Mouse (Mus musculus) liver, embryonic 14.5 days (tissue): Measurements from ENCODE around the gene Zyx. TPM values are rescaled to one million over a fixed set of nuclear protein-coding genes. Genes with fewer than 3 reads are reported as not detected.

Experiments used
- ATAC-seq: fragments of 200-750 bp; cut with Nextera tagmentation; 2 replicates; pipeline ENCODE4 v1.8.0; 2017; ENCODE audit warnings: moderate number of reproducible peaks, mild to moderate bottlenecking, moderate library complexity; ENCODE audit not compliant: insufficient read depth
- DNase-seq, 3 experiments: peaks; one replicate each; pipeline ENCODE4 v3.0.0-alpha.2; 2012 to 2013; ENCODE audit warnings: low read depth in 3 of 3, low spot score in 3 of 3
- H3K27ac ChIP-seq: fragments of 300-500 bp; sonication (generic); 2 replicates; pipeline ENCODE4 v1.5.1; 2014; ENCODE audit warnings: moderate library complexity, mild to moderate bottlenecking, control low read depth, inconsistent platforms
- H3K27me3 ChIP-seq: fragments of 300-500 bp; sonication (generic); 2 replicates; pipeline ENCODE4 v1.6.1; 2014; ENCODE audit warnings: mild to moderate bottlenecking, low read length, moderate library complexity; ENCODE audit not compliant: control insufficient read depth, insufficient read depth
- H3K36me3 ChIP-seq: fragments of 300-500 bp; sonication (generic); replicated peaks from 2 replicates; pipeline ENCODE4 v1.6.1; 2014; ENCODE audit warnings: low read depth; ENCODE audit not compliant: control insufficient read depth, insufficient read depth
- H3K4me1 ChIP-seq, 2 experiments: fragments of 200-500 bp in 1 of 2; fragments of 300-500 bp in 1 of 2; sonication (generic) in 1 of 2; replicated peaks; 2 replicates each; pipeline ENCODE4 v1.6.1; 2012 to 2014; ENCODE audit warnings: antibody characterized with exemption in 1 of 2, inconsistent platforms in 1 of 2, low read length in 1 of 2; ENCODE audit not compliant: control insufficient read depth in 2 of 2, insufficient read depth in 2 of 2
- H3K4me2 ChIP-seq: fragments of 300-500 bp; sonication (generic); 2 replicates; pipeline ENCODE4 v1.6.1; 2014; ENCODE audit warnings: low read depth, mild to moderate bottlenecking, control low read depth, moderate library complexity
- H3K4me3 ChIP-seq, 2 experiments: fragments of 200-500 bp in 1 of 2; fragments of 300-500 bp in 1 of 2; sonication (generic) in 1 of 2; 2 replicates each; pipeline ENCODE4 v1.5.1; 2012 to 2014; ENCODE audit warnings: low read depth in 2 of 2, low read length in 2 of 2, mild to moderate bottlenecking in 2 of 2, control low read depth in 1 of 2, inconsistent platforms in 1 of 2, moderate library complexity in 1 of 2; ENCODE audit not compliant: insufficient read depth in 1 of 2
- H3K9ac ChIP-seq: fragments of 300-500 bp; sonication (generic); replicated peaks from 2 replicates; pipeline ENCODE4 v1.6.1; 2014; ENCODE audit warnings: mild to moderate bottlenecking, control low read depth, moderate library complexity
- H3K9me3 ChIP-seq: fragments of 300-500 bp; sonication (generic); 2 replicates; pipeline ENCODE4 v1.6.1; 2016; ENCODE audit warnings: low read length, mixed read lengths; ENCODE audit not compliant: control insufficient read depth
- CTCF ChIP-seq: IDR thresholded peaks from 2 replicates; pipeline ENCODE4 v1.5.1; 2016; ENCODE audit warnings: antibody characterized with exemption, low read depth, control low read depth
- EP300 ChIP-seq: IDR thresholded peaks from 2 replicates; pipeline ENCODE4 v1.6.1; 2016; ENCODE audit warnings: antibody characterized with exemption, low read depth
- WGBS: fragments of 180-500 bp; shearing (Covaris S2); extraction: QIAGEN DNeasy Blood & Tissue Kit; methylation state at CpG from one replicate; pipeline ENCODE4 v1.1.7; 2014; ENCODE audit not compliant: insufficient replicate concordance; 5-methylcytosine and 5-hydroxymethylcytosine counted together
- polyA plus RNA-seq, 2 experiments: library from polyadenylated mRNA; depleted of rRNA in 1 of 2; stranded (reverse) in 1 of 2; unstranded in 1 of 2; fragments of >200 nt; fragmentation: Nextera tagmentation in 1 of 2; extraction: Ambion mirVana in 1 of 2; gene quantifications; 2 replicates each; pipeline versions ENCODE4 v1.2.1 to v1.2.3; 2012 to 2014

Gene Zyx
- polyA plus RNA-seq, 2 experiments = 26.7 to 30.2 TPM

DNA sequence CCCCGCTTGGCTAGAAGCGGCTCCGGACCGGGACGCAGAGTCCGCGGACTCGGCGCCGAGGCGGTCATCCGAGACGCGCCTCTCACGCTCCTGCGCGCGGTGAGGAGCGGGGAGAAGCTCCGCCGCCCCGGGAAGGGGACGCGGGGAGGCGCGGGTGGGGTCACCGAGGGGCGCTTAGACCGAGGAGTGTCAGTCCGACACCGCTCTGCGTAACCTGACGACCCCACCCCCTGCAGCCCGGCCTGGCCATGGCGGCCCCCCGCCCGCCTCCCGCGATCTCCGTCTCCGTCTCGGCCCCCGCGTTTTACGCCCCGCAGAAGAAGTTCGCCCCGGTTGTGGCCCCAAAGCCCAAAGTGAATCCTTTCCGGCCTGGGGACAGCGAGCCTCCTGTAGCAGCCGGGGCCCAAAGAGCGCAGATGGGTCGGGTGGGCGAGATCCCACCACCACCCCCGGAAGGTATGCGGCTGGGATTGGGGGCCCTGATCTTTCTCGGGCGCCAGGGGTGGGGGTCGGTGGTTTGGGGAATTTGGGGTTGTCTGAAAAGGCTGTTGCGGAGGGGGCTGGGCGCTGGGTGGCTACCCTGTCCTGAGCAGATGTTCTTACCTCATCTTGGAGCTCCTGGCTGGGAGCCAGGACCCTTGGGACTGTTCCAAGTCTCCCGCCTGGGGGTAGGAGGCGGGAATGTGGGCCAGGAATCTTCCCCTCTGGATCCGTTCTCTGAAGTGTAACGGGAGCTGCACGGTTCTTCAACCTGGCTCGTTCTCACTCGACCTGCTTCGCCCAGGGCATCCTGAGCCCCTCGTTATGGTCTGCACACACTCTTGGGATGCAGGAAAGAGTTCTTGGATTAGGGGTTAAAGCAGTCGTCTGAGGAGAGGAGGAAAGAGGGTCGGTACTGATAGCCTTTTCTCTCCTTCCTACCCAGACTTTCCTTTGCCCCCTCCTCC, 864 bp downstream of the Zyx start:
- Histone ChIP-seq H3K27ac (no peak overlapping the region), H3K4me1 (peaks cover 9 to 42% of the 10 kb centered on the region in 2 experiments), H3K4me2 (peak overlapping the region; percentile 67), H3K9me3 (no peaks in the 10 kb centered on the region), H3K9ac (peak overlapping the region; percentile 58), H3K4me3 (peak overlapping the region; percentile 59 to 67), H3K36me3 (no peaks in the 10 kb centered on the region), H3K27me3 (no peaks in the 10 kb centered on the region)
- ATAC-seq (no peak; the same call in 1 of the 2 replicates), DNase-seq (no peak)
- no peak for TF ChIP-seq CTCF
- TF ChIP-seq EP300 = no peak
- WGBS = under 1% methylated on average over 46 of the region's 72 CpGs

- 28% methylated on average over 13 of the region's 13 CpGs for WGBS
- H3K9ac ChIP-seq = 0 out of 2 replicates have a peak overlapping the region, but pooled peaks have one; percentile 13
- H3K4me2 ChIP-seq = peak overlapping the region; percentile 67
- H3K36me3 ChIP-seq = no peaks in the 10 kb centered on the region
- H3K4me3 ChIP-seq = peak overlapping the region; percentile 59 to 67
- H3K27ac ChIP-seq = no peak overlapping the region
- DNase-seq (no peak), ATAC-seq (no peak)
- TF ChIP-seq CTCF = no peak
- TF ChIP-seq EP300 = no peak
- H3K9me3 ChIP-seq = no peaks in the 10 kb centered on the region
- H3K4me1 ChIP-seq = peaks cover 9 to 42% of the 10 kb centered on the region in 2 experiments
- no peaks in the 10 kb centered on the region for H3K27me3 ChIP-seq
Observed at GRCm38 (mm10) chr6:42350968-42351775, 1.7 kb downstream of the Zyx start.

DNA sequence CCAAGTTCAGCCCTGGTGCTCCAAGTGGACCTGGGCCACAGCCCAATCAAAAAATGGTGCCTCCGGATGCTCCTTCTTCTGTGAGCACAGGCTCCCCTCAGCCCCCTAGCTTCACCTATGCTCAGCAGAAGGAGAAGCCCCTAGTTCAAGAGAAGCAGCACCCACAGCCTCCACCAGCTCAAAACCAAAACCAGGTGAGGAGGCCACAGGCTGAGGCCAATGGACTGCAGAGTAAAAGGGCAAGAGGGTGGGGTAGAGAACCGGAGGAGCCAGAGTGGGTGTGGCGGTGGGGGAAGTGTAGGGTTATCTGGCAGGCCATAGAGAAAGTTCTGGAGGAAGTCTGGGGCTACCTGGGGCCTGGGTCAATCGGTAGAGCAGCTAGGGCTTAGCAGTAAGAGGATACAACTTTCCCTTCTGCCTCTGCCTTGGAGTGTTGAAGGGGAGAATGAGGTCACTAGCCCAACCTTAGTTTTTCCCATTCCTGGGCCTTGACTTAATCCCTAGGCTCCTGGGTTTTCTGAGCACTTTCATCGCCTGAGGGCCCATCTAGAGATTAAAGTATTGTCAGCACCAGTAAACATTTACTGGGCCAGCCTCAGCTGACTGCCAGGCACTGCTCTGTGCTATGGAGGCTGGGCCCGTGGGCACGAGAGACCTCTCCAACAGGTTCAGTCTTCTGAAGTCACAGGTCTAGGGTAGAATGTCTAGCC, 2.5 kb downstream of the Zyx start:
- H3K4me2 ChIP-seq = peak overlapping the region; percentile 67
- H3K27me3 ChIP-seq = no peaks in the 10 kb centered on the region
- H3K4me1 ChIP-seq = peaks cover 9 to 42% of the 10 kb centered on the region in 2 experiments
- H3K4me3 ChIP-seq = peak overlapping the region; percentile 59 to 67; a peak in 3 of 4 replicates
- H3K9ac ChIP-seq = no peak overlapping the region
- no peaks in the 10 kb centered on the region for H3K9me3 ChIP-seq
- no peaks in the 10 kb centered on the region for H3K36me3 ChIP-seq
- H3K27ac ChIP-seq = no peak overlapping the region
- no peak for TF ChIP-seq EP300
- TF ChIP-seq CTCF = no peak
- 21% methylated on average over 7 of the region's 7 CpGs for WGBS
- ATAC-seq (no peak), DNase-seq (no peak)

- no peak overlapping the region for H3K9ac ChIP-seq
- 29% methylated on average over 1 of the region's 1 CpGs for WGBS
- H3K36me3 ChIP-seq = no peaks in the 10 kb centered on the region
- no peaks in the 10 kb centered on the region for H3K27me3 ChIP-seq
- DNase-seq (no peak), ATAC-seq (no peak)
- H3K4me3 ChIP-seq = peak overlapping the region in 1 of 2 experiments; percentile 23; a peak in 1 of 4 replicates
- peaks cover 9 to 42% of the 10 kb centered on the region in 2 experiments for H3K4me1 ChIP-seq
- H3K9me3 ChIP-seq = no peaks in the 10 kb centered on the region
- no peak for TF ChIP-seq EP300
- no peak for TF ChIP-seq CTCF
- peak overlapping the region; percentile 67; the same call in 1 of the 2 replicates for H3K4me2 ChIP-seq
- no peak overlapping the region for H3K27ac ChIP-seq
Observed at GRCm38 (mm10) chr6:42352486-42352846, 3.0 kb downstream of the Zyx start.
